Comparison of ENCODE assay signal across 11 mouse cellular contexts in the genomic region with DNA sequence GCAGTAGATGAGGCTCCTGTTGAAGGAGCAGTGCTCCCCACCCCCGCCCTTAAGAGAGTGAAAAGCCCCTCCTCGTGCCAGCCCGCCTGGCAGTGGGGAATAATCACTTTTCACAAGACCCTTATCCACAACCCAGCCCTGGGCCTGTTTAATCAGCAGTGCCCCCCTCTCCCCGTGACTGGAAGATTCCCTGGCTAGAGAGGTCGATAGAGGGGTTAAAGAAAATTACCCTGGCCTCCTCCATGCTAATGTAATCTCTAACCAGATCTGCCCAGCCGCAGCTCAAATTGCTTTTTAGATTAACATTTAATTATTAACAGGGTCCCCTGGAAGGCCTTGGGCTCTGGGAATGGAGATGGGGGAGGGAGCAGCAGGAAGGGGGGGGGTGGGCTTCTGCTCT. TPM values are rescaled to one million over a fixed set of nuclear protein-coding genes. Genes with fewer than 3 reads are reported as not detected.
A peak's percentile ranks its signal among the peaks of the same experiment; 100 is the strongest.
DNase-seq lines count a peak whose midpoint lies in the region; ATAC-seq and TF ChIP-seq lines count a peak whose summit lies in the region.
"Had no signal": no experiment of that assay in that cellular context is flagged by ENCODE, and none has a peak within 500 bp of the region (broad histone marks: within the 10 kb centered on the region; RNA-seq: fewer than 3 reads in every experiment).

No protein-coding gene starts in this region.

- no peaks in the 10 kb centered on the region for H3K36me3 ChIP-seq in embryonic facial prominence, embryonic 11.5 days (replicated peaks; ENCODE audit: control insufficient read depth, insufficient read depth, low read depth, low read length)
- H3K36me3 ChIP-seq in intestine, embryonic 16.5 days (ENCODE audit: control insufficient read depth, insufficient read depth, low read length), result no peaks in the 10 kb centered on the region
- H3K36me3 ChIP-seq in midbrain, embryonic 11.5 days (ENCODE audit: control insufficient read depth, insufficient read depth, low read length), result no peaks in the 10 kb centered on the region

- no peaks in the 10 kb centered on the region for H3K9me3 ChIP-seq in embryonic facial prominence, embryonic 11.5 days (replicated peaks; ENCODE audit: control insufficient read depth, low read length)
- no peaks in the 10 kb centered on the region for H3K9me3 ChIP-seq in intestine, embryonic 16.5 days (ENCODE audit: control insufficient read depth, low read length)
- no peaks in the 10 kb centered on the region for H3K9me3 ChIP-seq in midbrain, embryonic 11.5 days (ENCODE audit: control insufficient read depth, low read length)

- TF ChIP-seq CTCF in brain, embryonic 14.5 days (IDR thresholded peaks at IDR 0.05; ENCODE audit: borderline replicate concordance, extremely low read depth, insufficient read depth, insufficient read length), result no peak

- H3K4me1 ChIP-seq in embryonic facial prominence, embryonic 11.5 days (ENCODE audit: control insufficient read depth, insufficient read depth, low read length), result peaks cover 38% of the 10 kb centered on the region
- H3K4me1 ChIP-seq in intestine, embryonic 16.5 days (ENCODE audit: control insufficient read depth, insufficient read depth, low read length), result peaks cover 91% of the 10 kb centered on the region
- H3K4me1 ChIP-seq in midbrain, embryonic 11.5 days (ENCODE audit: control insufficient read depth, insufficient read depth, low read length), result peaks cover 89% of the 10 kb centered on the region

- peak; percentile 77 for DNase-seq in brain, embryonic 14.5 days (ENCODE audit: low read depth)
- DNase-seq in embryonic facial prominence, embryonic 11.5 days (ENCODE audit: low spot score), result peak; percentile 56
- DNase-seq in midbrain, embryonic 11.5 days (ENCODE audit: low spot score, missing footprints), result no peak
- DNase-seq in gastrocnemius, postnatal 25 days, result no peak
- no peak for DNase-seq in frontal cortex, postnatal 14 days (ENCODE audit: low spot score in 2 of 2)
- no peak for DNase-seq in layer of hippocampus, adult 8-10 months (ENCODE audit: low spot score in 2 of 2)
- DNase-seq: cerebellum, postnatal 36 days; lung, postnatal 36 days; right cerebral cortex, postnatal 25 days had no signal

- 0 out of 2 replicates have a peak overlapping the region, but pooled peaks have one; percentile 20 for H3K27ac ChIP-seq in embryonic facial prominence, embryonic 11.5 days (replicated peaks; ENCODE audit: low read depth, low read length)
- H3K27ac ChIP-seq in intestine, embryonic 16.5 days (ENCODE audit: low read length), result peak overlapping the region; percentile 79
- H3K27ac ChIP-seq in midbrain, embryonic 11.5 days (ENCODE audit: low read depth, low read length), result peak overlapping the region; percentile 33; the same call in 1 of the 2 replicates

- 0 out of 2 replicates have a peak, but pooled peaks have one; percentile 2 for ATAC-seq in embryonic facial prominence, embryonic 11.5 days (replicated peaks; ENCODE audit: insufficient number of reproducible peaks, low FRiP score, low TSS enrichment, low read depth)
- peak; percentile 16 for ATAC-seq in intestine, embryonic 16.5 days
- peak; percentile 28; the same call in 1 of the 2 replicates for ATAC-seq in midbrain, embryonic 11.5 days (ENCODE audit: low FRiP score)

- no peaks in the 10 kb centered on the region for H3K27me3 ChIP-seq in embryonic facial prominence, embryonic 11.5 days (ENCODE audit: control insufficient read depth, insufficient read depth, low read length)
- H3K27me3 ChIP-seq in intestine, embryonic 16.5 days (replicated peaks; ENCODE audit: control insufficient read depth, insufficient read depth, low read length), result no peaks in the 10 kb centered on the region
- H3K27me3 ChIP-seq in midbrain, embryonic 11.5 days (ENCODE audit: control insufficient read depth, insufficient read depth, low read length), result no peaks in the 10 kb centered on the region

- no peak for TF ChIP-seq POLR2A in brain, embryonic 14.5 days (IDR thresholded peaks at IDR 0.05; ENCODE audit: borderline replicate concordance, extremely low read depth, insufficient read depth, insufficient read length, poor library complexity, severe bottlenecking)

- peak overlapping the region; percentile 13; the same call in 1 of the 2 replicates for H3K9ac ChIP-seq in embryonic facial prominence, embryonic 11.5 days (replicated peaks; ENCODE audit: low read length)
- no peak overlapping the region for H3K9ac ChIP-seq in intestine, embryonic 16.5 days (ENCODE audit: low read depth, low read length)
- H3K9ac ChIP-seq in midbrain, embryonic 11.5 days (ENCODE audit: low read length), result no peak overlapping the region

- H3K4me3 ChIP-seq in embryonic facial prominence, embryonic 11.5 days (ENCODE audit: low read depth, low read length), result no peak overlapping the region
- H3K4me3 ChIP-seq in intestine, embryonic 16.5 days (ENCODE audit: low read length), result no peak overlapping the region
- no peak overlapping the region for H3K4me3 ChIP-seq in midbrain, embryonic 11.5 days (ENCODE audit: low read depth, low read length)
- H3K4me3 ChIP-seq: erythroblast, embryonic 14.5 days had no signal

- WGBS in embryonic facial prominence, embryonic 11.5 days, result 24% methylated on average over 6 of the region's 6 CpGs
- 38% methylated on average over 6 of the region's 6 CpGs for WGBS in intestine, embryonic 16.5 days
- 40% methylated on average over 6 of the region's 6 CpGs for WGBS in midbrain, embryonic 11.5 days

- H3K4me2 ChIP-seq in embryonic facial prominence, embryonic 11.5 days (ENCODE audit: low read depth, low read length), result no peak overlapping the region
- peak overlapping the region; percentile 46 for H3K4me2 ChIP-seq in intestine, embryonic 16.5 days (ENCODE audit: low read depth, low read length)
- H3K4me2 ChIP-seq in midbrain, embryonic 11.5 days, result no peak overlapping the region

RNA-seq across cellular contexts. Expression of gene Fam222a, which starts 21.2 kb away (rescaled TPM):
- polyA plus RNA-seq in brain, embryonic 14.5 days (2012; rRNA removed), result 13.6 and 16.6 TPM in 2 replicates
- polyA plus RNA-seq in embryonic facial prominence, embryonic 11.5 days (2014; fragmentation: Nextera tagmentation; extraction: Ambion mirVana), result 2.5 and 2.7 TPM in 2 replicates
- polyA plus RNA-seq in intestine, embryonic 16.5 days (2015; fragmentation: Nextera tagmentation; extraction: Ambion mirVana), result 3.9 and 5.8 TPM in 2 replicates
- polyA plus RNA-seq in midbrain, embryonic 11.5 days (2014; fragmentation: Nextera tagmentation; extraction: Ambion mirVana), result 5.8 and 6.7 TPM in 2 replicates
- total RNA-seq in gastrocnemius, postnatal 25 days (2021), result under 1 TPM; 0.29 to 0.54 TPM
- 1 to 10 TPM; 4.9 to 7.2 (median 6.7) TPM for total RNA-seq in layer of hippocampus, adult 8-10 months (2022)

Comparison
In these comparisons a context has a peak if more than half of its experiments do, and no peak if none do; other contexts are left out.
1. DNase-seq: peak in brain, embryonic 14.5 days (single experiment) and embryonic facial prominence, embryonic 11.5 days (single experiment); none in midbrain, embryonic 11.5 days (single experiment), gastrocnemius, postnatal 25 days (single experiment), frontal cortex, postnatal 14 days (0 of 2) and layer of hippocampus, adult 8-10 months (0 of 2).
2. H3K27ac ChIP-seq: peak in every context shown above with its lines; median percentile 79 in intestine, embryonic 16.5 days; 33 in midbrain, embryonic 11.5 days; 20 in embryonic facial prominence, embryonic 11.5 days.
3. Peak in every context shown above with its lines, with median percentiles within 50 percentile points of each other: ATAC-seq.